Mouse (Mus musculus) frontal cortex, postnatal 14 days (tissue): ENCODE measurements at regions not wholly inside any gene's neighbourhood (a gene's known extent, or its start where the extent isn't known, plus 50 kb on each side); places are given as distances from the start of the nearest gene placed in this dataset.
A peak's percentile ranks its signal among the peaks of the same experiment; 100 is the strongest.

Experiments
- DNase-seq, 2 experiments: peaks; one replicate each; pipeline ENCODE4 v3.0.0; 2022; ENCODE audit warnings: low spot score in 2 of 2

GRCm38 (mm10) chr4:98282275-98282674, 100.8 kb downstream of the Tm2d1 start:
- no peak for DNase-seq

GRCm38 (mm10) chr4:98258336-98258735, 124.8 kb downstream of the Tm2d1 start:
- no peak for DNase-seq

- no peak for DNase-seq
These were observed 125.4 kb downstream of the Tm2d1 start for GRCm38 (mm10) chr4:98257711-98258110.

- DNase-seq = no peak
These were observed 128.0 kb downstream of the Tm2d1 start for GRCm38 (mm10) chr4:98254856-98255853.

GRCm38 (mm10) chr4:98243941-98244929, 138.9 kb downstream of the Tm2d1 start:
- DNase-seq = peak; percentile 39 to 43

- DNase-seq = peak; percentile 37 to 44
These were observed 139.6 kb downstream of the Tm2d1 start for GRCm38 (mm10) chr4:98243502-98243901.

- DNase-seq = no peak
These were observed 141.2 kb downstream of the Tm2d1 start for GRCm38 (mm10) chr4:98241921-98242320.

- no peak for DNase-seq
These were observed 142.8 kb downstream of the Tm2d1 start for GRCm38 (mm10) chr4:98240289-98240688.

GRCm38 (mm10) chr4:98238075-98238474, 145.0 kb downstream of the Tm2d1 start:
- no peak for DNase-seq

GRCm38 (mm10) chr4:98237475-98237874, 145.6 kb downstream of the Tm2d1 start:
- DNase-seq = no peak

- DNase-seq = no peak
These were observed 146.9 kb downstream of the Tm2d1 start for GRCm38 (mm10) chr4:98236006-98236783.

- no peak for DNase-seq
These were observed 154.9 kb downstream of the Tm2d1 start for GRCm38 (mm10) chr4:98228193-98228592.

GRCm38 (mm10) chr4:98224366-98224765, 158.7 kb downstream of the Tm2d1 start:
- no peak for DNase-seq

- DNase-seq = no peak
These were observed 159.7 kb downstream of the Tm2d1 start for GRCm38 (mm10) chr4:98223429-98223828.

GRCm38 (mm10) chr4:98221566-98221965, 161.5 kb downstream of the Tm2d1 start:
- no peak for DNase-seq

- DNase-seq = no peak
These were observed 167.9 kb downstream of the Tm2d1 start for GRCm38 (mm10) chr4:98215218-98215617.

- DNase-seq = no peak
These were observed 175.7 kb downstream of the Tm2d1 start for GRCm38 (mm10) chr4:98207446-98207845.

GRCm38 (mm10) chr4:98206245-98206970, 176.7 kb downstream of the Tm2d1 start:
- DNase-seq = no peak

GRCm38 (mm10) chr4:98203129-98203528, 180.0 kb downstream of the Tm2d1 start:
- DNase-seq = no peak

- DNase-seq = no peak
These were observed 180.9 kb downstream of the Tm2d1 start for GRCm38 (mm10) chr4:98202232-98202631.

GRCm38 (mm10) chr4:98201102-98201501, 182.0 kb downstream of the Tm2d1 start:
- no peak for DNase-seq
